Mouse (Mus musculus) liver, adult 2 months (tissue): ENCODE results near the gene 1700056E22Rik. TPM values are rescaled to one million over a fixed set of nuclear protein-coding genes. Genes with fewer than 3 reads are reported as not detected.
A peak's percentile ranks its signal among the peaks of the same experiment; 100 is the strongest.

Experiments used
- DNase-seq: peaks from one replicate; pipeline ENCODE4 v3.0.0-alpha.2; 2011; ENCODE audit warnings: low read depth, low spot score; ENCODE audit errors: extremely low read depth
- H3K27ac ChIP-seq: fragments of 200-500 bp; replicated peaks from 2 replicates; pipeline ENCODE4 v1.5.1; 2012; ENCODE audit warnings: low read depth, mild to moderate bottlenecking, control low read depth, inconsistent platforms, low read length; ENCODE audit not compliant: insufficient read depth
- H3K27me3 ChIP-seq: fragments of 200-500 bp; 2 replicates; pipeline ENCODE4 v1.6.1; 2012; ENCODE audit warnings: mild to moderate bottlenecking, moderate library complexity, low read length, inconsistent platforms; ENCODE audit not compliant: control insufficient read depth, insufficient read depth
- H3K36me3 ChIP-seq: fragments of 200-500 bp; 2 replicates; pipeline ENCODE4 v1.6.1; 2012; ENCODE audit warnings: low read length, inconsistent platforms; ENCODE audit not compliant: control insufficient read depth, insufficient read depth
- H3K4me1 ChIP-seq: fragments of 200-500 bp; 2 replicates; pipeline ENCODE4 v1.6.1; 2011; ENCODE audit warnings: low read length; ENCODE audit not compliant: control insufficient read depth, insufficient read depth
- H3K4me3 ChIP-seq: fragments of 200-500 bp; 2 replicates; pipeline ENCODE4 v1.5.1; 2011; ENCODE audit warnings: low read depth, mild to moderate bottlenecking, control low read depth, low read length, moderate library complexity; ENCODE audit not compliant: insufficient read depth
- H3K79me2 ChIP-seq: fragments of 200-500 bp; 2 replicates; pipeline ENCODE4 v1.6.1; 2012; ENCODE audit warnings: inconsistent platforms, mild to moderate bottlenecking, low read length, moderate library complexity; ENCODE audit not compliant: control insufficient read depth, insufficient read depth
- H3K9ac ChIP-seq: fragments of 200-500 bp; 2 replicates; pipeline ENCODE4 v1.6.1; 2012; ENCODE audit warnings: low read depth, mild to moderate bottlenecking, control low read depth, inconsistent platforms, low read length
- CTCF ChIP-seq: fragments of 200-500 bp; IDR thresholded peaks from 2 replicates; pipeline ENCODE4 v1.5.1; 2011; ENCODE audit warnings: low read depth, low read length, control low read depth
- POLR2A ChIP-seq: fragments of 200-500 bp; IDR thresholded peaks from 2 replicates; pipeline ENCODE4 v1.6.1; 2011; ENCODE audit warnings: low read length, control low read depth; ENCODE audit not compliant: insufficient read depth; ENCODE audit errors: extremely low read depth
- WGBS: fragments of 180-500 bp; shearing (Covaris S2); methylation state at CpG from one replicate; pipeline ENCODE4 v1.1.7; 2018; 5-methylcytosine and 5-hydroxymethylcytosine counted together
- polyA plus RNA-seq: library from polyadenylated mRNA; depleted of rRNA; stranded (reverse); fragments of >200 nt; gene quantifications from 2 replicates; pipeline ENCODE4 v1.2.3, GENCODE M21; 2012; rRNA removed
- total RNA-seq: library from RNA; depleted of rRNA; stranded (reverse); fragments of >200 nt; gene quantifications from 2 replicates; pipeline ENCODE4 v1.2.3, GENCODE M21; 2014; rRNA removed

The 1700056E22Rik gene
- total and polyA plus RNA-seq, 2 experiments, result 0.28 to 0.99 TPM

- no peak overlapping the region for H3K4me3 ChIP-seq
- H3K4me1 ChIP-seq, result no peaks in the 10 kb centered on the region
- 90% methylated on average over 6 of the region's 6 CpGs for WGBS
- TF ChIP-seq CTCF, result no peak
- no peak for TF ChIP-seq POLR2A
- H3K36me3 ChIP-seq, result no peaks in the 10 kb centered on the region
- H3K27ac ChIP-seq, result no peak overlapping the region
- no peaks in the 10 kb centered on the region for H3K27me3 ChIP-seq
- no peaks in the 10 kb centered on the region for H3K79me2 ChIP-seq
- no peak overlapping the region for H3K9ac ChIP-seq
- DNase-seq, result peak; percentile 4
Measured at GRCm38 (mm10) chr1:184005315-184006058, 28.6 kb downstream of the 1700056E22Rik start.

GRCm38 (mm10) chr1:184004311-184004710 is 29.8 kb downstream of the 1700056E22Rik start:
- Histone ChIP-seq H3K27ac (no peak overlapping the region), H3K36me3 (no peaks in the 10 kb centered on the region), H3K4me1 (no peaks in the 10 kb centered on the region), H3K9ac (no peak overlapping the region), H3K79me2 (no peaks in the 10 kb centered on the region), H3K27me3 (no peaks in the 10 kb centered on the region), H3K4me3 (no peak overlapping the region)
- 85% methylated on average over 2 of the region's 2 CpGs for WGBS
- DNase-seq, result no peak
- TF ChIP-seq CTCF (no peak), POLR2A (no peak)

- Histone ChIP-seq H3K9ac (no peak overlapping the region), H3K27me3 (no peaks in the 10 kb centered on the region), H3K4me1 (no peaks in the 10 kb centered on the region), H3K36me3 (no peaks in the 10 kb centered on the region), H3K4me3 (no peak overlapping the region), H3K79me2 (no peaks in the 10 kb centered on the region), H3K27ac (no peak overlapping the region)
- DNase-seq, result no peak
- 82% methylated on average over 2 of the region's 2 CpGs for WGBS
- TF ChIP-seq CTCF, result no peak
Measured at GRCm38 (mm10) chr1:184002470-184002869, 31.6 kb downstream of the 1700056E22Rik start.

GRCm38 (mm10) chr1:183997207-183997606 is 36.9 kb downstream of the 1700056E22Rik start:
- Histone ChIP-seq H3K79me2 (no peaks in the 10 kb centered on the region), H3K4me3 (no peak overlapping the region), H3K4me1 (no peaks in the 10 kb centered on the region; the same call in 1 of the 2 replicates), H3K9ac (no peak overlapping the region), H3K36me3 (no peaks in the 10 kb centered on the region), H3K27me3 (no peaks in the 10 kb centered on the region), H3K27ac (no peak overlapping the region)
- 50% methylated on average over 2 of the region's 2 CpGs for WGBS
- TF ChIP-seq POLR2A, result no peak
- TF ChIP-seq CTCF, result no peak
- peak; percentile 25 for DNase-seq

GRCm38 (mm10) chr1:183991921-183992320 is 42.2 kb downstream of the 1700056E22Rik start:
- DNase-seq, result no peak
- 89% methylated on average over 2 of the region's 2 CpGs for WGBS

GRCm38 (mm10) chr1:183987711-183988245 is 46.3 kb downstream of the 1700056E22Rik start:
- Histone ChIP-seq H3K79me2 (no peaks in the 10 kb centered on the region), H3K9ac (no peak overlapping the region), H3K27ac (no peak overlapping the region), H3K36me3 (no peaks in the 10 kb centered on the region), H3K27me3 (no peaks in the 10 kb centered on the region), H3K4me1 (no peaks in the 10 kb centered on the region), H3K4me3 (no peak overlapping the region)
- TF ChIP-seq CTCF, result no peak
- TF ChIP-seq POLR2A, result no peak
- DNase-seq, result no peak
- 98% methylated on average over 7 of the region's 7 CpGs for WGBS

More at GRCm38 (mm10) chr1:183991921-183992320, 42.2 kb downstream of the 1700056E22Rik start:
- Histone ChIP-seq H3K27me3 (no peaks in the 10 kb centered on the region), H3K36me3 (no peaks in the 10 kb centered on the region), H3K9ac (no peak overlapping the region), H3K79me2 (no peaks in the 10 kb centered on the region), H3K27ac (no peak overlapping the region), H3K4me1 (no peaks in the 10 kb centered on the region), H3K4me3 (no peak overlapping the region)
- TF ChIP-seq POLR2A, result no peak
- no peak for TF ChIP-seq CTCF

Other genes starting within 250 kb of the 1700056E22Rik start
- 2.1 and 3.0 TPM in 2 replicates for gene Dusp10, start 21.0 kb downstream of the 1700056E22Rik start, total RNA-seq
- 4.5 and 6.5 TPM in 2 replicates for gene Dusp10, start 21.0 kb downstream of the 1700056E22Rik start, polyA plus RNA-seq